Mouse (Mus musculus) heart, embryonic 11.5 days (tissue): Measurements from ENCODE around the gene Paxbp1. TPM values are rescaled to one million over a fixed set of nuclear protein-coding genes. Genes with fewer than 3 reads are reported as not detected.

Experiments
- ATAC-seq: fragments of 200-750 bp; cut with Nextera tagmentation; replicated peaks from 2 replicates; pipeline ENCODE4 v1.8.0; 2017; ENCODE audit warnings: moderate library complexity; ENCODE audit not compliant: insufficient number of reproducible peaks, low FRiP score, low TSS enrichment
- H3K27ac ChIP-seq: fragments of 300-500 bp; sonication (generic); 2 replicates; pipeline ENCODE4 v1.5.1; 2014; ENCODE audit warnings: mild to moderate bottlenecking, low read depth, low read length
- H3K27me3 ChIP-seq: fragments of 300-500 bp; sonication (generic); 2 replicates; pipeline ENCODE4 v1.6.1; 2014; ENCODE audit warnings: mild to moderate bottlenecking, low read length, mixed read lengths; ENCODE audit not compliant: control insufficient read depth, insufficient read depth
- H3K36me3 ChIP-seq: fragments of 300-500 bp; sonication (generic); 2 replicates; pipeline ENCODE4 v1.6.1; 2014; ENCODE audit warnings: mild to moderate bottlenecking, low read length, moderate library complexity, mixed read lengths; ENCODE audit not compliant: control insufficient read depth, insufficient read depth
- H3K4me1 ChIP-seq: fragments of 300-500 bp; sonication (generic); 2 replicates; pipeline ENCODE4 v1.6.1; 2014; ENCODE audit warnings: low read length; ENCODE audit not compliant: control insufficient read depth, insufficient read depth
- H3K4me2 ChIP-seq: fragments of 300-500 bp; sonication (generic); 2 replicates; pipeline ENCODE4 v1.6.1; 2014; ENCODE audit warnings: mild to moderate bottlenecking, moderate library complexity
- H3K4me3 ChIP-seq: fragments of 300-500 bp; sonication (generic); 2 replicates; pipeline ENCODE4 v1.5.1; 2014; ENCODE audit warnings: low read depth, low read length
- H3K9ac ChIP-seq: fragments of 300-500 bp; sonication (generic); 2 replicates; pipeline ENCODE4 v1.6.1; 2014; ENCODE audit warnings: mild to moderate bottlenecking, low read depth, low read length, moderate library complexity
- H3K9me3 ChIP-seq: fragments of 300-500 bp; sonication (generic); replicated peaks from 2 replicates; pipeline ENCODE4 v1.6.1; 2016; ENCODE audit warnings: low read length; ENCODE audit not compliant: control insufficient read depth
- WGBS: fragments of 180-500 bp; shearing (Covaris S2); extraction: QIAGEN DNeasy Blood & Tissue Kit; methylation state at CpG from one replicate; pipeline ENCODE4 v1.1.7; 2014; ENCODE audit not compliant: insufficient replicate concordance; 5-methylcytosine and 5-hydroxymethylcytosine counted together
- polyA plus RNA-seq: library from polyadenylated mRNA; unstranded; fragments of >200 nt; fragmentation: Nextera tagmentation; extraction: Ambion mirVana; gene quantifications from 2 replicates; pipeline ENCODE4 v1.2.1, GENCODE M21; 2014

Paxbp1 gene
- polyA plus RNA-seq, 1 experiment from 2014 or later = 55.5 TPM

GRCm38 (mm10) chr16:91035866-91036265 lies 8.5 kb downstream of the Paxbp1 start:
- H3K4me3 ChIP-seq = no peak overlapping the region
- ATAC-seq = no peak
- no peak overlapping the region for H3K9ac ChIP-seq
- H3K27ac ChIP-seq = no peak overlapping the region
- no peaks in the 10 kb centered on the region for H3K9me3 ChIP-seq
- H3K4me2 ChIP-seq = no peak overlapping the region
- H3K36me3 ChIP-seq = peaks cover 36% of the 10 kb centered on the region
- no peaks in the 10 kb centered on the region for H3K27me3 ChIP-seq
- 91% methylated on average over 10 of the region's 10 CpGs for WGBS
- no peaks in the 10 kb centered on the region for H3K4me1 ChIP-seq

- ATAC-seq = no peak
- no peaks in the 10 kb centered on the region for H3K4me1 ChIP-seq
- H3K36me3 ChIP-seq = peaks cover 29% of the 10 kb centered on the region
- H3K4me2 ChIP-seq = no peak overlapping the region
- no peak overlapping the region for H3K27ac ChIP-seq
- 93% methylated on average over 4 of the region's 4 CpGs for WGBS
- H3K9me3 ChIP-seq = no peaks in the 10 kb centered on the region
- no peaks in the 10 kb centered on the region for H3K27me3 ChIP-seq
- H3K9ac ChIP-seq = no peak overlapping the region
- H3K4me3 ChIP-seq = no peak overlapping the region
Observed at GRCm38 (mm10) chr16:91030751-91031150, 13.6 kb downstream of the Paxbp1 start.

- Histone ChIP-seq H3K9me3 (no peaks in the 10 kb centered on the region), H3K4me1 (no peaks in the 10 kb centered on the region), H3K27ac (no peak overlapping the region), H3K9ac (no peak overlapping the region), H3K4me2 (no peak overlapping the region), H3K4me3 (no peak overlapping the region), H3K36me3 (peaks cover 32% of the 10 kb centered on the region), H3K27me3 (no peaks in the 10 kb centered on the region)
- no peak for ATAC-seq
- 93% methylated on average over 2 of the region's 2 CpGs for WGBS
Observed at GRCm38 (mm10) chr16:91029901-91030300, 14.4 kb downstream of the Paxbp1 start.

GRCm38 (mm10) chr16:91029161-91029743 lies 15.1 kb downstream of the Paxbp1 start:
- Histone ChIP-seq H3K27ac (no peak overlapping the region), H3K9me3 (no peaks in the 10 kb centered on the region), H3K36me3 (peaks cover 32% of the 10 kb centered on the region), H3K9ac (no peak overlapping the region), H3K4me2 (no peak overlapping the region), H3K27me3 (no peaks in the 10 kb centered on the region), H3K4me3 (no peak overlapping the region), H3K4me1 (no peaks in the 10 kb centered on the region)
- ATAC-seq = no peak
- 89% methylated on average over 8 of the region's 8 CpGs for WGBS

GRCm38 (mm10) chr16:91026290-91026689 lies 18.1 kb downstream of the Paxbp1 start:
- Histone ChIP-seq H3K36me3 (peaks cover 41% of the 10 kb centered on the region), H3K9me3 (no peaks in the 10 kb centered on the region), H3K4me1 (no peaks in the 10 kb centered on the region), H3K4me2 (no peak overlapping the region), H3K9ac (no peak overlapping the region), H3K27ac (no peak overlapping the region), H3K4me3 (no peak overlapping the region), H3K27me3 (no peaks in the 10 kb centered on the region)
- 80% methylated on average over 4 of the region's 4 CpGs for WGBS
- no peak for ATAC-seq

GRCm38 (mm10) chr16:91023384-91023783 lies 21.0 kb downstream of the Paxbp1 start:
- WGBS = 96% methylated on average over 1 of the region's 1 CpGs
- ATAC-seq = no peak
- no peaks in the 10 kb centered on the region for H3K9me3 ChIP-seq
- no peak overlapping the region for H3K4me3 ChIP-seq
- H3K27me3 ChIP-seq = no peaks in the 10 kb centered on the region
- no peak overlapping the region for H3K9ac ChIP-seq
- H3K4me2 ChIP-seq = no peak overlapping the region
- H3K4me1 ChIP-seq = no peaks in the 10 kb centered on the region
- peaks cover 62% of the 10 kb centered on the region for H3K36me3 ChIP-seq
- H3K27ac ChIP-seq = no peak overlapping the region

GRCm38 (mm10) chr16:91020842-91021483 lies 23.4 kb downstream of the Paxbp1 start:
- Histone ChIP-seq H3K36me3 (peaks cover 61% of the 10 kb centered on the region), H3K4me3 (no peak overlapping the region), H3K9me3 (no peaks in the 10 kb centered on the region), H3K27ac (no peak overlapping the region), H3K4me1 (no peaks in the 10 kb centered on the region), H3K9ac (no peak overlapping the region), H3K27me3 (no peaks in the 10 kb centered on the region), H3K4me2 (no peak overlapping the region)
- WGBS = 85% methylated on average over 10 of the region's 10 CpGs
- no peak for ATAC-seq

GRCm38 (mm10) chr16:91019476-91019875 lies 24.9 kb downstream of the Paxbp1 start:
- no peaks in the 10 kb centered on the region for H3K9me3 ChIP-seq
- H3K36me3 ChIP-seq = peaks cover 54% of the 10 kb centered on the region
- no peaks in the 10 kb centered on the region for H3K27me3 ChIP-seq
- no peaks in the 10 kb centered on the region for H3K4me1 ChIP-seq
- no peak overlapping the region for H3K4me2 ChIP-seq
- H3K27ac ChIP-seq = no peak overlapping the region
- ATAC-seq = no peak
- no peak overlapping the region for H3K4me3 ChIP-seq
- no peak overlapping the region for H3K9ac ChIP-seq
- WGBS = 93% methylated on average over 4 of the region's 4 CpGs

GRCm38 (mm10) chr16:91015761-91016160 lies 28.6 kb downstream of the Paxbp1 start:
- Histone ChIP-seq H3K36me3 (peaks cover 40% of the 10 kb centered on the region), H3K27me3 (no peaks in the 10 kb centered on the region), H3K4me1 (peaks cover 5% of the 10 kb centered on the region; the same call in 1 of the 2 replicates), H3K27ac (no peak overlapping the region), H3K4me2 (no peak overlapping the region), H3K9ac (no peak overlapping the region), H3K9me3 (no peaks in the 10 kb centered on the region), H3K4me3 (no peak overlapping the region)
- no peak for ATAC-seq
- WGBS = 84% methylated on average over 4 of the region's 4 CpGs
